Mouse (Mus musculus) thymus, adult 2 months (tissue): ENCODE measurements at regions not wholly inside any gene's neighbourhood (a gene's known extent, or its start where the extent isn't known, plus 50 kb on each side); places are given as distances from the start of the nearest gene placed in this dataset.

Source experiments
- CTCF ChIP-seq: fragments of 200-500 bp; IDR thresholded peaks from 2 replicates; pipeline ENCODE4 v1.5.1; 2012; ENCODE audit warnings: mild to moderate bottlenecking, control low read depth, low read length, moderate library complexity, borderline replicate concordance; ENCODE audit not compliant: control insufficient read depth, poor library complexity, insufficient read depth; ENCODE audit errors: extremely low read depth
- POLR2A ChIP-seq: fragments of 200-500 bp; IDR thresholded peaks from 2 replicates; pipeline ENCODE4 v1.6.1; 2012; ENCODE audit warnings: mild to moderate bottlenecking, low read length, control low read depth, moderate library complexity; ENCODE audit not compliant: control insufficient read depth, poor library complexity, insufficient read depth; ENCODE audit errors: extremely low read depth

DNA sequence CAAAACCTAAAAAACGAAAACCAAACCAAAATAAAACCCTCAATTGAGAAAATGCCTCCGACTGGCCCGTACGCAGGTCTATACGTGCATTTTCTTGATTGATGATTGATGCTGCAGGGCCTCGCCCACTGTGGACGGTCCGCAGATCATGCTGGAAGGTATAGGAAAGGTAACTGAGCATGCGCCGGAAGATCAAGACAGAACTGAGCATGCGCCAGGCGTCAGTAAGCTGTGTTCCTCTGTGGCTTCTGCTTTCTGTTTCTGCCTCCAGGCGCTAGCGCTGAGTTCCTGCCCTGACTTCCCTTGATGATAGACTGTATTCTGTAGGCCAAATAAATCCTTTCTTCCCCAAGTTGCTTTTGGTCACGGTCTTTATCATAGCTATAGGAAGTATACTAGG lies 264.6 kb upstream of the Kazn start:
- TF ChIP-seq CTCF (no peak), POLR2A (no peak)
